Mouse (Mus musculus): ENCODE results near the gene Pkp2. TPM values are rescaled to one million over a fixed set of nuclear protein-coding genes. Genes with fewer than 3 reads are reported as not detected.

Pkp2 gene
- polyA plus RNA-seq, 1 experiment from 2014 or later: 0.33 TPM

DNA sequence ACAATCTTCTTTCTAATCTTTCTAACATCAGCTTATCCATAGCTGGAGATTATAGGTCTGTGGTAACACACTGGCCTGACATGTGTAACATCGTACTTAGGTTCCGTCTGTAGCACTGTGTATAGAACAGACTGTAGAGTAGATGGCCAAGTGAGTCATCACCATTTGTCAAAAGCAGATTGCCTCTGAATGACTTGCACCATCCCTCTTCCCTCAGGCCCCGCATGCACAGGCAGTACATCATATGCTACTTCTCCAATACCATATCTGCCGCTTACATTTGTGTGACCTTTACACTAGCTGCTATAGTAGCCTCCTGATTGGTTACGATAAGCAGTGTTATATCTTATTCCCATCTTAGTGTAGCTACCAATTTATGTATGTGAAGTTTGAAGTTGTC, 47.8 kb downstream of the Pkp2 start:
- no peak for DNase-seq (ENCODE audit: low spot score)

GRCm38 (mm10) chr16:16261481-16261880, 48.4 kb downstream of the Pkp2 start:
- no peak for DNase-seq (ENCODE audit: low spot score)

- DNase-seq (ENCODE audit: low spot score): no peak
Measured at GRCm38 (mm10) chr16:16262436-16262835, 49.3 kb downstream of the Pkp2 start.

DNA sequence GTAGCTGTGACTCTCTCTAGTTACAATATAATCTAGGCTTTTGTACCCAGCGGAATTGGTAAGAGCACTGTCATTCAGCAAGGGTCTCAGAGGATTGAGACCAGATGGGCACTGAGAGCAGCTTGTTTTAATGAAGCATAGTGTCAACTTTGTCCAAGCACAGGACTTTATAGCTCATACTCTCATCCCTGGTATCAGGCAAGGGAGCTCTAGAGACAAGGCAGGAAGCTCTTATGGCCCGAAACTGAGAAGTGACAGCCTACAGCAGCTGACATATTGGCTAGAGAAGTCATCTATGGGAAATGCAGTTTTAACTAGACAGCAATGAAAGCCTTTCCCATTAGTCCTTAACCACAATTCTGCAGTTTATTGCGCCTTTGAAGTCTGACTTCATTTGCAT, 59.9 kb downstream of the Pkp2 start:
- DNase-seq (ENCODE audit: low spot score): no peak

- DNase-seq (ENCODE audit: low spot score): no peak
Measured at GRCm38 (mm10) chr16:16273752-16274151, 60.6 kb downstream of the Pkp2 start.

DNA sequence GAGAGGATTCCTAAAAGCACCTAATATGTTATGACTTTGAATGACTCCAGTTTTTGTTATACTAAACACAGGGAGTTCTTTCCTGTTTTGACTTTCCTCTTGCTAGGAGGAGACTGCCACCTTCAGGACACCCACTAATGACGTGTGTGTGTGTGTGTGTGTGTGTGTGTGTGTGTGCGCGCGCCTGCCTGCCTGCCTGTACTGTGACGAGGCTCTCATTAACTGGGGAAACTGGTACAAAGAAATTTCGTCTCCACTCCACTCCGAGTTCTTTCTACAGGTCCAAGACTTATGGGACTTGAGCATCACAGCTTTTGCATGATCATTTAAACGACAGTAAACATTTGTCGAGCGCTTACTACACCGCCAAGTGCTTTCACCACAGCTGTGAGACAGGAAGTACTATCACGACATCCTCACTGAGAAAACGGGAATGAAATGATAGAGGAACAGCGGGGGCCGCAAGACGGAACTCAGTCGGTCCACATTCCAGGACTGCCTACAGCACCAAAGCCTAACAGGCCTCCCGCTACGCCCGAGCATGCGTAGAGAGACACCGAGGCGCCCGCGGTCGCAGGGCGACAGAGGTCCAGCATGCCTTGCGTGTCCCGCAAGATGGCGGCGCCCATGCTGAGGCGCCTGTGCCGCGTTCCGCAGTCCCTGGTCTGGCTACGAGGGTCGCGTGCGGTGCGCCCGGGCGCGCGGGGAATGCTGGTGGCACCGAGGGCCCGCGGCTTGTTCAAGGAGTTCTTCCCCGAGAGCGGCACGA, 89.4 kb downstream of the Pkp2 start, which contains the start of gene Yars2:
Yars2 (plus strand) TSS at position 597 of the 769 bp plus-strand sequence.
- DNase-seq (ENCODE audit: low spot score): peak; percentile 89

GRCm38 (mm10) chr16:16303138-16303827, 90.2 kb downstream of the Pkp2 start:
- DNase-seq (ENCODE audit: low spot score): peak; percentile 28

- DNase-seq (ENCODE audit: low spot score): no peak
Measured at GRCm38 (mm10) chr16:16303888-16304287, 90.8 kb downstream of the Pkp2 start.

GRCm38 (mm10) chr16:16311319-16311718, 98.2 kb downstream of the Pkp2 start:
- DNase-seq (ENCODE audit: low spot score): no peak

Other genes starting within 250 kb of the Pkp2 start
- gene Yars2, start 89.6 kb downstream of the Pkp2 start, polyA plus RNA-seq (2015; fragmentation: Nextera tagmentation; extraction: Ambion mirVana): 31.0 and 33.2 TPM in 2 replicates
- gene Dnm1l, start 145.6 kb downstream of the Pkp2 start, polyA plus RNA-seq (2015; fragmentation: Nextera tagmentation; extraction: Ambion mirVana): 45.9 and 49.6 TPM in 2 replicates

Data from thymus, postnatal 0 days (tissue).